Mouse (Mus musculus): ENCODE data around the gene Khsrp. TPM values are rescaled to one million over a fixed set of nuclear protein-coding genes. Genes with fewer than 3 reads are reported as not detected.

The Khsrp gene
- polyA plus RNA-seq, 1 experiment from 2014 or later, result 35.6 TPM

DNA sequence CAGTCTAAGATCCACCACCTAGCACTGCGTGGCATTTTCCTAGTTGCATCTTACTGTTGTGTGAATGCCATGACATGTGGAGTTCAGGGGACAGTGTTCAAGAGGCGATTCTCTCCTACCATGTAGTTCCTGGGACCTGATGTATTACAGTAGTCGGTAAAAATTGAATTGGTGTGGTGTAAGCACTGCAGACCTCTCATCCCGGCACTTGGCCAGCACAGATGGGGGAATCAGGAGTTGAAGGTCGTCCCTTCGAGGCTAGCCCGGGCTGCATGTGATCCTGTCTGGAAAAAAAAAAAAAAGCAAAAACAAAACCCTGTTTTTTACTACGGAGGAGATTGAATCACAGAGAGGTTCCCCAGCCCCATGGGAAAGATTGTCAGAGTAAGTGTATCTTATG is 36.3 kb downstream of the Khsrp start:
- no peak for ATAC-seq (replicated peaks; ENCODE audit: low FRiP score, low read depth)
- H3K9ac ChIP-seq (ENCODE audit: low read depth, low read length), result no peak overlapping the region
- H3K36me3 ChIP-seq (ENCODE audit: insufficient read depth, low read length), result peaks cover 28% of the 10 kb centered on the region
- no peak overlapping the region for H3K27ac ChIP-seq
- WGBS, result 90% methylated on average over 8 of the region's 8 CpGs
- H3K4me2 ChIP-seq (ENCODE audit: low read length), result no peak overlapping the region
- no peaks in the 10 kb centered on the region for H3K9me3 ChIP-seq (replicated peaks; ENCODE audit: low read length)
- H3K4me1 ChIP-seq (replicated peaks; ENCODE audit: insufficient read depth, low read length), result peaks cover 14% of the 10 kb centered on the region
- H3K4me3 ChIP-seq (replicated peaks; ENCODE audit: low read depth, low read length), result no peak overlapping the region
- no peak for TF ChIP-seq CTCF (IDR thresholded peaks at IDR 0.05; ENCODE audit: low read depth)
- no peaks in the 10 kb centered on the region for H3K27me3 ChIP-seq (ENCODE audit: insufficient read depth, low read length)
- no peak for DNase-seq (ENCODE audit: low spot score)

DNA sequence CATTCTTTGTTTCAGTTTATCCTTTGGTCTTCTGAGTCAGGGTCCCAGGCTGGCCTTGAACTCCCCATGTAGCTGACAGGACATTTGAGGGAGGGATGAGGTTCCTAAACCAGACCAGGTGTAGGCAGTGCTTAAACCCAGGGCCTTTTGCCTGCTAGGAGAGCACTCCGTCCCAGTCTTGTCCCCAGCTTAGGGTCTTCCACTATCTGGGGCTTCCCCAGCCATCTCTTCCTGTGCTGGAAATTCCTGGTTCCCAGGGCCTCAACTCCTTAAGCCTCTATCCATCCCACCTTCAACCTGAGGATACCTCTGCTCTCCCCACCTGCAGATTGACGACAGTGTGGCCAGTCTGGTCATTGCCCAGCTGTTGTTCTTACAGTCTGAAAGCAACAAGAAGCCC is 40.4 kb downstream of the Khsrp start:
- H3K27me3 ChIP-seq (ENCODE audit: insufficient read depth, low read length), result no peaks in the 10 kb centered on the region
- peak overlapping the region; percentile 62 for H3K4me3 ChIP-seq (replicated peaks; ENCODE audit: low read depth, low read length)
- H3K4me2 ChIP-seq (ENCODE audit: low read length), result peak overlapping the region; percentile 89
- WGBS, result 82% methylated on average over 2 of the region's 2 CpGs
- no peak for ATAC-seq (replicated peaks; ENCODE audit: low FRiP score, low read depth)
- no peak overlapping the region for H3K27ac ChIP-seq
- peak overlapping the region; percentile 66; the same call in 1 of the 2 replicates for H3K9ac ChIP-seq (ENCODE audit: low read depth, low read length)
- TF ChIP-seq CTCF (IDR thresholded peaks at IDR 0.05; ENCODE audit: low read depth), result no peak
- peaks cover 25% of the 10 kb centered on the region for H3K36me3 ChIP-seq (ENCODE audit: insufficient read depth, low read length)
- DNase-seq (ENCODE audit: low spot score), result no peak
- H3K4me1 ChIP-seq (replicated peaks; ENCODE audit: insufficient read depth, low read length), result peaks cover 6% of the 10 kb centered on the region; the same call in 1 of the 2 replicates
- H3K9me3 ChIP-seq (replicated peaks; ENCODE audit: low read length), result no peaks in the 10 kb centered on the region

DNA sequence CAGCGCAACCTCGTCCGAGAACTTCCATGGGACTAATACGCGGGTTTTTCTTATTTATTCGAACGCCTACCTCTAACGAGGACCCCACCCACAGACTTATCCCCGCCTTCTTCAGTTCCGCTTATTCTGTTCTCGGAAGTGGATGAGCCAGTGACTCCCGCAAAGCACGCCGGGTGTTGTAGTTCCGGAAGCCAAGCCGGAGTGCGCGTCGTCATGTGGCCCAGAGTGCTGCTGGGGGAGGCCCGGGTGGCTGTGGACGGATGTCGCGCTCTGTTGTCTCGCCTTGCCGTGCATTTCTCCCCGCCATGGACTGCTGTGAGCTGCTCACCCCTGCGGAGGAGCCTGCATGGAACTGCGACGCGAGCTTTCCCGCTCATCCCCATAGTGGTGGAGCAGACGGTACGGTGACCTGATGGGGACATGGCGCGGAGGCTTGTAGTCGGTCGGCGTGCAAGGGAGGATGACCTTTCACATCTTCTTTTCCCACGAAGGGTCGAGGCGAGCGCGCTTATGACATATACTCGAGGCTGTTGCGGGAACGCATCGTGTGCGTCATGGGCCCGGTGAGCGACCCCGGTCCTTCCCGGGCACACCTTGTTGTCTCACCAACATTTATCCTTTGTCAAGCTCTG is 41.1 kb downstream of the Khsrp start, which contains the start of gene Clpp:
Gene Clpp, plus strand, starts transcription at position 191 of the 632 bp plus-strand sequence.
- Histone ChIP-seq H3K4me3 (replicated peaks; ENCODE audit: low read depth, low read length) (peak within 1 kb of the TSS; percentile 62), H3K27me3 (ENCODE audit: insufficient read depth, low read length) (no peaks in the 10 kb centered on the region), H3K36me3 (ENCODE audit: insufficient read depth, low read length) (peaks cover 18% of the 10 kb centered on the region), H3K4me2 (ENCODE audit: low read length) (peak within 1 kb of the TSS; percentile 89), H3K4me1 (replicated peaks; ENCODE audit: insufficient read depth, low read length) (peaks cover 6% of the 10 kb centered on the region; the same call in 1 of the 2 replicates), H3K27ac (peak within 1 kb of the TSS; percentile 67; the same call in 1 of the 2 replicates), H3K9me3 (replicated peaks; ENCODE audit: low read length) (no peaks in the 10 kb centered on the region), H3K9ac (ENCODE audit: low read depth, low read length) (peak within 1 kb of the TSS; percentile 66)
- under 1% methylated on average over 52 of the region's 52 CpGs for WGBS
- TF ChIP-seq CTCF (IDR thresholded peaks at IDR 0.05; ENCODE audit: low read depth), result no peak
- ATAC-seq (replicated peaks; ENCODE audit: low FRiP score, low read depth), result peak; percentile 96
- DNase-seq (ENCODE audit: low spot score), result peak; percentile 98

DNA sequence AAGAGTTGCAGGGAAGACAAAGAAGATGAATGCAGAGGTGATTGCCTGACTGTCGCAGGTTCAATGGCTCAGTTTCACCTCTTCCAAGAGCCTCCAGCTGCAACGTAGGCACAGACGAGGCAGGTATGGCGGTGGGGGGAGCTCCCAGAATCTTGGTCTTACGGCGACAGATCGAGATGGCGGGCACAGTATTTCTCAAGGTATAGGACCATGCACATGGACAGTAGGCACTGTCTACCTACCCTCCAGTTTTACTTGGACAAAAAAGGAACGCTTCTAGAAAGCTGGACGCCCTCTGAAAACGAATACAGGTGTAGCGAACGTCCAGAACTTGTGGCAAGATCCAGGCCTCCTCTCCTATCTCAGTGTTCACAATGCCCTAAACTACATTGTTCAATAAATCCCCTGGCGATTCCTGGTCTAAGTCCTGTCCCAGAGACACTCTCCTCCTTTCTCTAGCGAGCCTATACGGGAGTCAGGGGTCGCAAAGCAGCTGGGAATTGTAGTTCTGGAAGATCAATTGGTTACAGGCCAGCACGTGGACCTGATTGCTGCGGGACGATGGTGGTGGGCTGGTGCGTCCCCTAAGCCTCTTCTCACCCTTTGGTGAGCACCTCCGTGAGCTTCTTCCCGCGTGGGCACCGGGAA is 41.7 kb downstream of the Khsrp start:
- 3% methylated on average over 25 of the region's 25 CpGs for WGBS
- Histone ChIP-seq H3K27me3 (ENCODE audit: insufficient read depth, low read length) (no peaks in the 10 kb centered on the region), H3K27ac (peak overlapping the region; percentile 67; the same call in 1 of the 2 replicates), H3K36me3 (ENCODE audit: insufficient read depth, low read length) (peaks cover 18% of the 10 kb centered on the region), H3K9me3 (replicated peaks; ENCODE audit: low read length) (no peaks in the 10 kb centered on the region), H3K4me3 (replicated peaks; ENCODE audit: low read depth, low read length) (peak overlapping the region; percentile 62), H3K4me1 (replicated peaks; ENCODE audit: insufficient read depth, low read length) (peaks cover 6% of the 10 kb centered on the region; the same call in 1 of the 2 replicates), H3K9ac (ENCODE audit: low read depth, low read length) (peak overlapping the region; percentile 66), H3K4me2 (ENCODE audit: low read length) (peak overlapping the region; percentile 89)
- peak; percentile 96 for DNase-seq (ENCODE audit: low spot score)
- no peak for TF ChIP-seq CTCF (IDR thresholded peaks at IDR 0.05; ENCODE audit: low read depth)
- ATAC-seq (replicated peaks; ENCODE audit: low FRiP score, low read depth), result peak; percentile 88

DNA sequence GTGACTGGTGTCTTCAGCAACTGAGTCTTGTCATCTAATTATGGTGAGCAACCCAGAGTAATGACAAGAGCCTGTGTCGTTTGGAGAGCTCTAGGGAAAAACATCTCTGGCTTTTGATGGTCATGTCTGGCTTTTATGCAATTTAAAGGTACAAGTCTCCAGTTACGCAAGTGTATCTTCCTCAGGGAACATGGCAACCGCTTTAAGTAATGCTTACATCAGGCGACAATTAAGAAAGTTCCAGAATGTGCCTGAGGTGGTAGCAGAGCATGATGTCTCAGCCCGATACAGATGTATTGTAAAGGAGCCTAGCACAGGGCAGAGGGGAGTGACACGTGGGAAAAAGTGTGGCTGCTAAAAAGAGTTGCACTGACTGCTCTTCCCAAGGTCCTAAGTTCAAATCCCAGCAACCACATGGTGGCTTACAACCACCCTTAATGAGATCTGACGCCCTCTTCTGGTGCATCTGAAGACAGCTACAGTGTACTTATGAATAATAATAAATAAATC is 42.3 kb downstream of the Khsrp start:
- Histone ChIP-seq H3K27me3 (ENCODE audit: insufficient read depth, low read length) (no peaks in the 10 kb centered on the region), H3K36me3 (ENCODE audit: insufficient read depth, low read length) (peaks cover 13% of the 10 kb centered on the region), H3K27ac (no peak overlapping the region), H3K9me3 (replicated peaks; ENCODE audit: low read length) (no peaks in the 10 kb centered on the region), H3K9ac (ENCODE audit: low read depth, low read length) (peak overlapping the region; percentile 66; the same call in 1 of the 2 replicates), H3K4me1 (replicated peaks; ENCODE audit: insufficient read depth, low read length) (peaks cover 6% of the 10 kb centered on the region; the same call in 1 of the 2 replicates), H3K4me3 (replicated peaks; ENCODE audit: low read depth, low read length) (peak overlapping the region; percentile 62; the same call in 1 of the 2 replicates), H3K4me2 (ENCODE audit: low read length) (peak overlapping the region; percentile 89)
- WGBS, result 72% methylated on average over 7 of the region's 7 CpGs
- DNase-seq (ENCODE audit: low spot score), result no peak
- peak; percentile 30; the same call in 1 of the 2 replicates for TF ChIP-seq CTCF (IDR thresholded peaks at IDR 0.05; ENCODE audit: low read depth)
- ATAC-seq (replicated peaks; ENCODE audit: low FRiP score, low read depth), result no peak

DNA sequence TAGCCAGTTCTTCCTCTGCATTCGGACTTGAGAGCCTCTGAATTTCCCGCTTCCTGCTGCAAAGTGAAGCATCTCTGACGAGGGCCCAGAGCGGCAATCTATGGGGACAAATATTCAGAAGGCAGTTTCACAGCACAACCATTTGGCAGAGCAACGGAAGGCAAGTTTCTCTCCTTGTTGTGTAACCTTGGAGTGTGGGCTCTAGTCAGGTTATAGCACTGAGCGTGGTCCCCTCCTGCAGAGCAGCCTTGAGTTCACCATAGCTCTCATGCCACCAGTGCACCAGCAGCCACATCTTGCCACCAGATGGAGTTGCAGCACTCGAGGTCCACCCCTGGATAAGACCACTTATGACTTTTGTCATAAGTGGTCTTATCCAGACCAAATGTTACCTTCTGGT is 42.9 kb downstream of the Khsrp start:
- Histone ChIP-seq H3K9me3 (replicated peaks; ENCODE audit: low read length) (no peaks in the 10 kb centered on the region), H3K36me3 (ENCODE audit: insufficient read depth, low read length) (peaks cover 7% of the 10 kb centered on the region), H3K27me3 (ENCODE audit: insufficient read depth, low read length) (no peaks in the 10 kb centered on the region), H3K27ac (no peak overlapping the region), H3K4me2 (ENCODE audit: low read length) (no peak overlapping the region), H3K9ac (ENCODE audit: low read depth, low read length) (no peak overlapping the region), H3K4me1 (replicated peaks; ENCODE audit: insufficient read depth, low read length) (peaks cover 6% of the 10 kb centered on the region; the same call in 1 of the 2 replicates), H3K4me3 (replicated peaks; ENCODE audit: low read depth, low read length) (no peak overlapping the region)
- no peak for ATAC-seq (replicated peaks; ENCODE audit: low FRiP score, low read depth)
- DNase-seq (ENCODE audit: low spot score), result no peak
- TF ChIP-seq CTCF (IDR thresholded peaks at IDR 0.05; ENCODE audit: low read depth), result peak; percentile 41
- 85% methylated on average over 7 of the region's 7 CpGs for WGBS
